Mouse (Mus musculus) spleen, postnatal 36 days (tissue): ENCODE results near the gene Inpp5k.

Experiments used
- DNase-seq, 2 experiments: peaks; one replicate each; pipeline ENCODE4 v3.0.0; 2022; ENCODE audit warnings: low spot score in 2 of 2, mixed read lengths in 1 of 2

The Inpp5k gene

DNA sequence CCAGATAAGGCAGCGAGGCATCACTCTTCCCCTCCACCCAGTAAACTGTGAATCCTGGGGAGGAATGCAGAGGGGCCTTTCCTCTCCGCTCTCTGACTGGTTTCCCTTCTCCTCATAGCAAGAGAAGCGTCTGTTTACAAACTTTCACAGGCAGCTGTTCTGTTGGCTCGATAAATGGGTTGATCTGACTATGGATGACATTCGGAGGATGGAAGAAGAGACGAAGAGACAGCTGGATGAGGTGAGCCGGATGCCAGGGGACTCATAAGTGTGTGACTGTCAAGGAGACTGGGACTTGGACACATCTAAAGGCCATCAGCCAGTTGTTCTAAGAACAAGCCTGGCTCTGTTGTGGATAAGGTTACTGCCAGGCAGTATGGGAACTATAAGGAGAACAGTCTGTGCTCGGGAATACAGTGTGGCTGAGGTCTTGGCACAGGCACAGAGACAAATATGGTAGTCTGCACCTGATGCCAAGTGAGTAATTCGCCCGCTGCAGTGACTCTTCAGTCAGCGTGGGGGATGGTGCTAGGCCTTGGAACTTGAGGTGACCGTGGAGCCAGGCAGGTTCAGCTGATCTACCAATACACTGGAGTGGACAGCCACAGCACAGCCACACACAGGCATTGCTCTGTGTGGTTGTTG is 10.5 kb upstream of the Inpp5k start:
- DNase-seq, result no peak

- no peak for DNase-seq
These were observed 9.4 kb upstream of the Inpp5k start for GRCm38 (mm10) chr11:75621426-75621825.

DNA sequence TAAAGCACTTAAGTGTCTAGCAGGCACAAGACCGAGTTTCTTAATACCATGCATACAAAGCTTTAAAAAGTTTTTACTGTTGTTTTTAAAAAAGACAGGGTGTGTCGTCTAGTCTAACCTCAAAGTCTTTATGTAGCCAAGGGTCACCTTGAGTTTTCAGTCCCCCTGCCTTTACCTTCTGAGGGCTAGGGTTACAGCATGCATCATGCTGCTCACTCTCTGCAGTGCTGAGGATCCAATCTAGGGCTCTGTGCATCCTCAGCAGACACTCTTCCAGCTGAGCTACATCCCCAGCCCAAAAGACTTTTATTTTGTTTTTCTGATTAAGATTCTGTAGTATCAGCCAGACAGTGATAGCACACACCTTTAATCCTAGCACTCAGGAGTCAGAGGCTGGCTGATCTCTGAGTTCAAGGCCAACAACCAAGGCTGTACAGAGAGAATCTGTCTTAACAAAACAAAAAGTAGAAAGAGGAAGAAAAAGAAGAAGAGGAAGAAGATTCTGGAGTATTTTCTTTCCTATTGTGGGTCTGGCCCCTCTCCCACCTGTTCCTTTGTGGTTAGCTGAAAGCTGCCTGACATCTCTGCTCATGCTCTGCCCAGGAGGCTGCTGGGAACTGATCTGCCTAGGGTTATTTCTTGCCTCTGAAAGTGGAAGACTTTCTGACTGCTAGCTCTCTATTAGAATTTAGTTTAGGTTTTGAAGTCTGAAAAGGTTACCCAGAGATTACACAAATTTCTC is 8.0 kb upstream of the Inpp5k start:
- DNase-seq, result peak; percentile 77

DNA sequence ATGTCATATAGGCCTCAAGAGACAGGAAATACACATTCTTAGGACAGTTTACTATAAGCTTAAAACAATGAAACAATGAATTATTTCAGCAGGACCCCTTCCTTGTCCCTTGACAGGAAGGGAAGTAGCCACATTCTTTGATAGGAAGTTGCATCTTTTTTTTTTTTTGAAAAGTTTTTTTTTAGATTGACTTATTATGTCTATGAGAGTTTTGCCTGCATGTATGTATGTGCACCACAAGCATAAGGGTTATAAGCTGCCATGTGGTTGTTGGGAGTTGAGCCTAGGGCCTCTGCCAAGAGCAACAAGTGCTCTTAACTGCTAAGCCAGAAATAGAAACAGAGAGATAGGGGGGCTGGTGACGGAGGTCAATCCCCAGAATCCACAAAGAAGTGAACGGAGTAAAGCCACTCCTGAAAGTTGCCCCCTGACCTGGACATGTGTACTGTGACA is 6.7 kb upstream of the Inpp5k start:
- DNase-seq, result no peak

DNA sequence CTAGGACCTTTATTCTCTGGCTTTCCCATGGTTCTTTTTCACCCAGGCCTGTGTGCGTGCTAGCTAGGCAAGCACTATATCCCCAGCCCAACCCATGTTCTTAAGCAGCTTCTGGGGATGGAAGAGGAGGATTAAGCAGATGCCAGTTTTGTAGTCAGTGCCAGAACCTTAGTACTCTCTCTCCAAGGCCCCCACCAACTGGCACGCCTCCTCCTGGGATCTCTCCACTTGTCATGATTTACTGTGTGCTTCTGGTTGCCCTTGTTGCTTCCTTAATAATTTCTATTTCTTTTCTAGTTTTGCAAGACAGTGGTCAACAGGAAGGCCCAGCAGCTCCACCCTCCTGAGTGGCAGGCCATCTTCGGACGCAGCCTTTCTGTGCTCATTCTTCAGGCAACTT is 5.0 kb upstream of the Inpp5k start:
- no peak for DNase-seq

DNA sequence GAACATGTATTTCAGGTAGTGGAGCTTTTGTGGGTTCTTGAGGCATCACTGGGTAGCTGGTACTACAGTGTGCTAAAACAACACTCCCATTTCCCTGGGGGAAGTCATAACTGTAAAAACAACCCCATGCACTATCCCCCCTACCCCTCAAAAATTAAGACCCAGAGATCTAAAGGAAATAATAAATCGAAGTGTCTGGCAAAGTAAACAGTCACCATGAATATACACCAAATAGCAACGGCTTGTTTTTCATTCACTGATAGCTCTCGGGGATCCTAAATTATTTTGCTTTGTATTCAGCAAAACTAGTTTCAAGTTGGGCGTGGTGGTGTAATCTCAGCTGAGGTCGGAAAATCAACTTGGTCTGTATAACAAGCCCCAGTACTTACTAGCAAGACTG is 690 bp upstream of the Inpp5k start:
- no peak for DNase-seq

GRCm38 (mm10) chr11:75631561-75632225 is 905 bp downstream of the Inpp5k start:
- DNase-seq, result peak in 1 of 2 experiments; percentile 60

GRCm38 (mm10) chr11:75632921-75633320 is 2.1 kb downstream of the Inpp5k start:
- DNase-seq, result no peak

GRCm38 (mm10) chr11:75634801-75635200 is 4.0 kb downstream of the Inpp5k start:
- DNase-seq, result no peak

DNA sequence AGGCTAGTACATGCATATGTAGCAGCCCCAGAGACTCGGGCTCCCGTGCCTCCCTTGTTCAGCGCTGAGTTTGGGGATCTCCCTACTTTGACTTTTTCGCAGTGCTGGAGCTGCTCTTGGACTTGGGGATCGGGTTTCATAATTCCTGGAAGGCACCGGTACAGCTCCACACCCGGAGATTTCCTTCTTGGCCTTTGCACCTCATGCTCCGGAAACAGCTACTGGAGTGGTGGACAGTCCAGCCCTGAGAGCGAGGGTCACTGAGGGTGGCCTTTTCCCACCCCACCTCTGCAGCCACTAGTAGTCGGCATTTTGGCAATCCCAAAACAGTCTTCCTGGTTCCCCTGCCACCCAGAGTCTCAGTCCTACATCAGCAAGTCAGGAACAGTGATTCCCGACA is 4.5 kb downstream of the Inpp5k start:
- DNase-seq, result no peak

GRCm38 (mm10) chr11:75643323-75643722 is 12.5 kb downstream of the Inpp5k start:
- no peak for DNase-seq

GRCm38 (mm10) chr11:75644684-75645083 is 13.9 kb downstream of the Inpp5k start:
- peak; percentile 50 to 53 for DNase-seq

GRCm38 (mm10) chr11:75647681-75648211 is 17.0 kb downstream of the Inpp5k start:
- DNase-seq, result no peak

DNA sequence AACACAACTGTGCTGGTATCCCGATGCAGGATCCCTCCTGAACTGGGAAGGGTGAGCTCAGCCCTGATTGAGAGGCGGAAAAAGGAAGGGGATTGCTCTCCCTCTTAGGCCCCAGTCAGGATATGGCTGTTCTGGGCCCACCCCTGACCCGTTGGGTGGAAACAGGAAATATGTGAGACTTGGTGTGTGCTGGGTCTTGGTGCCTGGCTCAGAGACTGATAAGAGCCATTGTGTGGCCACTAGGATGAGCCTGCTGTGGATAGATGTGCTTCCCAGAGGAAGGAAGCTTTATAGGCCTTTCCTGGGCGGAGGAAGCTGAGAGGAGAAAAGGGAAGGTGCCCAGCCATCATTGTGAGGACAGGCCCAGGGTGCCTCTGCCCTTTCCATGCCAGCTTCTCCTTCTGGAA is 18.4 kb downstream of the Inpp5k start:
- peak; percentile 44 to 56 for DNase-seq

DNA sequence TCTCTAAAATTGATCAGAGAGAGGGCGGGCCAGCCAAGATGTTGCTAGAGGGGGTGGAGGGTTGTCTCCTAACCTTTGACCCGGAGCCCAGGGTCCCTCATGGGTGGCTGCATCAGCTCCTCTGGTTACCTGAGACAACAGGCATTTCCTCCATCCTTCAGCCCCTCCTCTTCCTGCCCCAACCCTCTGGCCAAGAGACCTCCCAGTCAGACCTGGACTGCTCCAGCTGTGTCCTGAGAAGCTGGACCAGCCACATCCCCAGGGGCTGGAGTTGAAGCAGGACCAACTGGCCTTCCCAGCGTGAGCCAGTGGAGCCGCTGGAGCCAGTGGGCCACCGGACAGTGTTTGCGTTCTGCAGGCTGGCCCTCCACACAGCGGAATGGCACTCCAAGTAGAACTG is 19.5 kb downstream of the Inpp5k start, which contains the start of gene Myo1c:
TSS of gene Myo1c (plus strand) at position 194 of the 400 bp plus-strand sequence.
- DNase-seq, result no peak

DNA sequence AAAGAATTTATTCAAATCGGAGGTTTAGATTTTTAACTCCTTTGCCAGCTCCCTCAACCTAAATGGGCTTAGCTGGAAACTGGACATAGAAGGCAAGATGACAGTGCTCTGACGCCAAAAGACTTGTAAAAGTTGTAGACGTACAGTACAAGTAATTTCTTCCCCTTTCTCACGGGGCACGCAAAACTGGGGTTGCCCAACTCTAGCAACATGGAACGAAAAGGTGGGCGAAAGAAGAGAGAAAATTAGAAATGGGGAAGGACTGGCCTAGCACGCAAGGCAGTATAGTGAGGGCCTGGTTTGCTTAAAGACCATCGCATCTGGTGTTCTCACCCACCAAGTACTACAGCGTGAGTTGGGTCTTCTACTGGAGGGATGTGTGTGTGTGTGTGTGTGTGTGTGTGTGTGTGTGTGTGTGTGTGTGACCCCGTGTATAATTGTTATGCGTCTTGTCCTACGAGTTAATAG is 20.2 kb downstream of the Inpp5k start:
- DNase-seq, result peak; percentile 57 to 69

DNA sequence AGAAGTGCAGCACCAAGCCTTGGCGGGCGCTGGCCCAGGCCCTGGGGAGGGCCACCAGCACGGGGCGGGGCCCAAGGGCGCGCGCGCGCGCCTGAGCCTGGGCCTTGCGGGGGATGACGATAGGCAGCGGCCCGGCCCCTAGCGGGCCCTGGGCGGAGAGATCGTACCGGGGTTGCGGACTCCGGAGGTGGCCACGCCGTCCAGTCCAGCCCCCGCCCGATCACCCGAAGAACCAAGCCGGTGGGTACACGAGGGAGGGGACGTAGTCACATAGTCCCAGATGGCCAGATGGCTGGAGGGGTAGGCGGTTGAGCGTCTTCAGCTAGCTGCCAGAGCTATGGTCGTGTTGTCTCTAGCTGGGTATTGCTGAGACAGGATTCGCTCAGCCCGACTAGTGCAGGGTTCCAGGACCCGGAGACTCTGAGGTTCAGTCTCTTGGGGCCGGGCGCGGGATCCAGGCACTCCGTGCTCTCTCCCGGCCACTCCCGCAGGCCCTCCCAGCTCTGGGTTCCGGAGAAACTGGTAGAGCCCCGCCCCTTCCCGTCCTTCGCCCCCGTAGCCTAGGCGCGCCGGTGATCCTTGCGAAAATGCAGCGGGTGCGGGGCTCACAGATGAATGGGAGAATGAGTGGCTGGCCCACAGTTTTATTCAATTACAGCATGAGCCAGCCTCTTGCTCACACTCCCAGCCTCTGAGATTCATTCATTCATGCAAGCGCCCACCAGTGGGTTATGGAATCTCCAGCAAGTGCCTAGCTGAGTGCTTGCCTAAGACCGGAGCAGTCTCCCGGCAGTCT is 20.8 kb downstream of the Inpp5k start:
- peak; percentile 92 for DNase-seq

DNA sequence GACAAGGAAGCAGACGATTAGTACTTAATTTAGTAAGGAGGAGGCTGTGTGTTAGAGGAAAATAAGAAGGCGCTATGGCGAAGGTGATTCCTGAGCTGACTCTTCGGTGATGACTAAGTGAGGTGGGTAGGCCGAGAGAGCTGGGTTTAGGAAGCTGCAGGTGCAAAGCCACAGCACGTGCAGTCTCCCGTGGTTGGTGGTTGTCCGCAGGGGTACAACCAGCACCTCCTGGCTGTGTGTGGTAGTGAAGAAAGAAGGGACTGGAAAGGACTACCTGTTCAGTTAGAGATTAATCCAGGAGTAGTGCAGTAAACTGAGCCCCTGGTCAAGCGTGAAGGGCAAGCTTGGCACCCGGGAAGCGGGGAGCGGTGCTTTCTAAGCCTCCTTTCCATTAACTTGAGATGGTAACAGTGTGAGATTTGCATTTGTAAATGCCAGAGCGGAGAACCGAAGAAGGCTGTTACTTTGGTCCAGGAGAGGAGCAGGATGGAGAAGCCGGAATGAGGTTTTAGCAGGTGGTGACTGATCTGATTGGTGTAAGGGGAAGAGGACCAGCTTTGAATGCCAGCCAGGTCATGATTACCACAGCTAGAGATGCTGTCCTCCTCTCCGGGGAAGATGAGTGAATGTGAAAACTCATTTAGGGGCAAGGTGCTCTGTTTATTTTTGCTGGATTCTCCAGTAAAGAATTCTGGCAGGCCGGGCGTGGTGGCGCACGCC is 21.6 kb downstream of the Inpp5k start:
- peak; percentile 81 for DNase-seq

DNA sequence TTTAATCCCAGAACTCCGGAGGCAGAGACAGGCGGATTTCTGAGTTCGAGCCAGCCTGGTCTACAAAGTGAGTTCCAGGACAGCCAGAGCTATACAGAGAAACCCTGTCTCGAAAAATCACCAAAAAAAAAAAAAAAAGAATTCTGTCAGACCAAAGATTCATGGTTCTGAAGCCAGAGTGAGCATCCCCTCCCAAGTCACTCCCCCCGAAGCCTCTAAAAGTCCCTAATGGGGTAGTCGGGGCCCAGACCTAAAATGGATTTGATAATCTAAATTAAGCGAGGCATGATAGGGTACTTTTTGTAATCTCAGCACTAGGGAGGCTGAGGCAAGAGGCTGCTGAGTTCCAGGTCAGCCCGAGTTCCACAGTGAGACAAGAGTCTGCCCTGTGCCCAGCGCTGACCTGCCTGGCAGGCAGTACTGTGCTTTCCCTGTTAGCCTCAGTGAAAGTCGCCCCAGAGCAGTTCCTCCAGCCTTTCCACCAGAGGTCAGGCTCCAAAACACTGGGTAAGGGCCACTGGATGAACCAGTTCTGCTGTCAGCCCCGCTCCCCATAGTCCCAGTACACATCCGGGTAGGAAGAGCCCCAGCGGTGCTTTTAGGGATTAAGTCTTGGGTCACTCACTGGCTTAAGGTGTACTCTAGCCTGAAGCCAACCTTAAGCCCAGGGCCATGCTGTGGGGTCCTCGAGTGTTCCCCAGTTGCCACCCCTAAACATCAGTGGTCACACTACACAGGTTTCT is 22.3 kb downstream of the Inpp5k start:
- peak; percentile 45 to 52 for DNase-seq
